Mouse (Mus musculus) stomach, embryonic 16.5 days (tissue): Measurements from ENCODE around the gene Tjap1. TPM values are rescaled to one million over a fixed set of nuclear protein-coding genes. Genes with fewer than 3 reads are reported as not detected.

Source experiments
- ATAC-seq: fragments of 200-750 bp; cut with Nextera tagmentation; 2 replicates; pipeline ENCODE4 v1.8.0; 2017; ENCODE audit warnings: moderate number of reproducible peaks, moderate TSS enrichment; ENCODE audit not compliant: insufficient read depth, low FRiP score
- H3K27ac ChIP-seq: fragments of 300-500 bp; sonication (generic); 2 replicates; pipeline ENCODE4 v1.5.1; 2014; ENCODE audit warnings: low read length
- H3K27me3 ChIP-seq: fragments of 300-500 bp; sonication (generic); 2 replicates; pipeline ENCODE4 v1.6.1; 2014; ENCODE audit warnings: low read length, control low read depth, mixed read lengths; ENCODE audit not compliant: control insufficient read depth, insufficient read depth
- H3K36me3 ChIP-seq: fragments of 300-500 bp; sonication (generic); 2 replicates; pipeline ENCODE4 v1.6.1; 2014; ENCODE audit warnings: low read length; ENCODE audit not compliant: control insufficient read depth, insufficient read depth
- H3K4me1 ChIP-seq: fragments of 300-500 bp; sonication (generic); 2 replicates; pipeline ENCODE4 v1.6.1; 2014; ENCODE audit warnings: low read length, control low read depth, mixed read lengths; ENCODE audit not compliant: control insufficient read depth, insufficient read depth
- H3K4me2 ChIP-seq: fragments of 300-500 bp; sonication (generic); 2 replicates; pipeline ENCODE4 v1.6.1; 2014; ENCODE audit warnings: low read depth, low read length, mixed read lengths
- H3K4me3 ChIP-seq: fragments of 300-500 bp; sonication (generic); replicated peaks from 2 replicates; pipeline ENCODE4 v1.5.1; 2014; ENCODE audit warnings: mild to moderate bottlenecking, low read length
- H3K9ac ChIP-seq: fragments of 300-500 bp; sonication (generic); 2 replicates; pipeline ENCODE4 v1.6.1; 2014; ENCODE audit warnings: low read length
- H3K9me3 ChIP-seq: fragments of 300-500 bp; sonication (generic); replicated peaks from 2 replicates; pipeline ENCODE4 v1.6.1; 2016; ENCODE audit warnings: low read length, control low read depth; ENCODE audit not compliant: control insufficient read depth
- WGBS: fragments of 180-500 bp; shearing (Covaris S2); extraction: QIAGEN DNeasy Blood & Tissue Kit; methylation state at CpG from one replicate; pipeline ENCODE4 v1.1.7; 2014; 5-methylcytosine and 5-hydroxymethylcytosine counted together
- polyA plus RNA-seq: library from polyadenylated mRNA; unstranded; fragments of >200 nt; fragmentation: Nextera tagmentation; extraction: Ambion mirVana; gene quantifications from 2 replicates; pipeline ENCODE4 v1.2.1, GENCODE M21; 2015

The Tjap1 gene
- polyA plus RNA-seq, 1 experiment from 2014 or later: 36.8 TPM

DNA sequence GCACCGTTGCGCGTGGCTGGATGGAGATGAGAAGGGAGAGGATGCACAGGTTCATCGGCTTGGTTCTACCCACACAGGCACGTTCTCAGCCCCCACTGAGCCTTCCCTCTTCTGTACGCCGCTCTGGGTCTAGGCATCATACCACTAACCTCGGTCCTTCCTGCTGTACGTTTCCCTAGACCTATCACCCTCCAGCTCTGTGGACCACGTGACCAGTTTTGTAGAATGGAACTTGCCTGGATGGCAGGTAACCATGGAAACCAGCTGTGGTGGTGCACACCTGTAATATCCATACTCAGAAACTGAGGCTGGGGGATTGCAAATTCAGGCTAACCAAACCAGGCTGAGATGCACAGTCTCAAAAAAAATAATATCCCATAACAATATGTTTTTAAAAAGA is 27.7 kb upstream of the Tjap1 start:
- Histone ChIP-seq H3K27me3 (no peaks in the 10 kb centered on the region), H3K9ac (no peak overlapping the region), H3K4me3 (no peak overlapping the region), H3K9me3 (no peaks in the 10 kb centered on the region), H3K27ac (no peak overlapping the region), H3K36me3 (no peaks in the 10 kb centered on the region), H3K4me1 (no peaks in the 10 kb centered on the region), H3K4me2 (no peak overlapping the region)
- no peak for ATAC-seq
- WGBS: 78% methylated on average over 10 of the region's 10 CpGs

DNA sequence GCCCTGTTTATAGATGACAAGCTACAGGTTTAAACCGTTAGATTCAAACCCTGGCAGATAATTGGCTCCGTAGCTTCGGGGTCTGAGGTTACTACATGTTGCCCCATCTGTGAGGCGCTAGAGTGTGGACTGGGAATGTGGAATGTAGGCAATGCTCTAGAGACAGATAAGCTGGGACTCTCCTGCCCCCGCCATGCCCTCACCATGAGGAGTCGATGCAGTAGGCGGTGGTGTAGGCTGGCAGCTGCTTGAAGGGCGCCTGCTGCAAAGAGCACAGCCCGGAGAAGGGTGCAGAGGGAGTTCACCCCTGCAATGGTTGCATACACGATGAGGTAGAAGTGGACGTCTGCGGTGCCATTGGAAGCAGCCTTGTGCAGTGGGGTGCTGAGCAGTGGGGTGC is 27.0 kb upstream of the Tjap1 start:
- Histone ChIP-seq H3K4me2 (no peak overlapping the region), H3K9ac (no peak overlapping the region), H3K27me3 (no peaks in the 10 kb centered on the region), H3K4me3 (no peak overlapping the region), H3K9me3 (no peaks in the 10 kb centered on the region), H3K4me1 (no peaks in the 10 kb centered on the region), H3K27ac (no peak overlapping the region), H3K36me3 (no peaks in the 10 kb centered on the region)
- WGBS: 77% methylated on average over 12 of the region's 12 CpGs
- no peak for ATAC-seq

DNA sequence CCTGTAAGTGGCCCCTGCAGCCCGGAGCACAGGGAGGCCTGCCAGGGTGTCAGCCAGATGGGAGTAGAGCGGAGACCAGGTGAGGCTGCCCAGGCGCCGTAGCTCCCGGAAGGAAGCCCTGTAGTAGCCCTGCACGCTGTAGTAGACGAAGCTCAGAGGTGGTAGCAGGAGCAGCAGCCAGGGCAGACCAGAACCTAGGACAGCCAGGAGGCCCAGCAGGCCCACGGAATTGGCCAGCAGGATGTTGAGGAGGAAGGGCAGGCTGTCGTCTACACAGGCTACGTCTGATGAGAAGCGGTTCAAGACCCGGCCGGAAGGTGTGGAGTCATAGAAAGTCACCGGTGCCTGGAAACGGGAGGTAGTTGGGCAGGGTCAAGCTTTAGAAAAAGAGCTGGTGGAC is 24.1 kb upstream of the Tjap1 start:
- Histone ChIP-seq H3K9me3 (no peaks in the 10 kb centered on the region), H3K4me3 (no peak overlapping the region), H3K36me3 (no peaks in the 10 kb centered on the region), H3K27me3 (no peaks in the 10 kb centered on the region), H3K4me1 (no peaks in the 10 kb centered on the region), H3K4me2 (no peak overlapping the region), H3K27ac (no peak overlapping the region), H3K9ac (no peak overlapping the region)
- WGBS: 90% methylated on average over 15 of the region's 15 CpGs
- no peak for ATAC-seq

DNA sequence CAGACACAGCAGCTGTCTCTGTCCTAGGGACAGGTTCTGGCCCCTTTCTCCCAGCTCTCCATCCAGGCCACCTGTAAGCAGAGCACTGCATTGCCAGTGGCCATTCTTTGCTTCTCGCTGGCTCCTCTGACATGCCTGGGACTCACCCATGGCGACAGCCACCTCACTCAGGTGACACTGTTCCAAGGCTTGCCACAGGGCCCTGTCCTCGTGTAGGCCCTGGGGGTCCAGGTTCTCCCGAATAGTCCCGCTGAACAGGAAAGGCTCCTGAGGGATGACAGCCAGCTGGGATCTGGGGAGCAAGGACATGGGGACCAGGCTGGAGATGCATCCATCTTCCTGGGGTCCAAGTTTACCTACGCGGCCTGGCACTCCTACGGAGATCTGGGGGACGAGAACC is 21.4 kb upstream of the Tjap1 start:
- no peak for ATAC-seq
- Histone ChIP-seq H3K27me3 (peaks cover 3% of the 10 kb centered on the region), H3K36me3 (no peaks in the 10 kb centered on the region), H3K4me2 (no peak overlapping the region), H3K4me1 (no peaks in the 10 kb centered on the region), H3K9ac (no peak overlapping the region), H3K9me3 (no peaks in the 10 kb centered on the region), H3K27ac (no peak overlapping the region), H3K4me3 (no peak overlapping the region)
- 90% methylated on average over 9 of the region's 9 CpGs for WGBS

DNA sequence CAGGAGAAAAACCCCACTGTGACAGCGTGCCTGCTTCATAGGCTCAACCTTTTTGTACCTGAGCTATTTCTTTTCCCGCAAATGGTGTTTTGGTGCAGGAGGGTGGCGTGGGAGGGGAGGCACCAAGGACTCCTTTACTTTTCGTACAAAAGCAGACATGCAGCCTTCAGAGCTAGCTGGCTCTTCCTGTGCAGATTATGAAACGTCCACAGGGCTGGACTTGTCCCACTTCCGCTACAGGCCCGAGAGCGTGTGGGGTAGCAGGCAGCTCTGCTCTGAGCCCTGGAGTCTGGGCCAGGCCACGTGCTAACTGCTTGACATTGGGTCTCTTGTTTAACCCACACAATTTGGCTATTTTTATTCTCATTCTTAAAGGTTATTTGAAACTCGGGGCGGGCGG is 19.1 kb upstream of the Tjap1 start:
- no peaks in the 10 kb centered on the region for H3K9me3 ChIP-seq
- H3K36me3 ChIP-seq: no peaks in the 10 kb centered on the region
- WGBS: 68% methylated on average over 12 of the region's 12 CpGs
- no peak overlapping the region for H3K4me2 ChIP-seq
- H3K27ac ChIP-seq: no peak overlapping the region
- H3K27me3 ChIP-seq: peaks cover 11% of the 10 kb centered on the region
- peaks cover 7% of the 10 kb centered on the region for H3K4me1 ChIP-seq
- no peak overlapping the region for H3K4me3 ChIP-seq
- ATAC-seq: no peak
- no peak overlapping the region for H3K9ac ChIP-seq

DNA sequence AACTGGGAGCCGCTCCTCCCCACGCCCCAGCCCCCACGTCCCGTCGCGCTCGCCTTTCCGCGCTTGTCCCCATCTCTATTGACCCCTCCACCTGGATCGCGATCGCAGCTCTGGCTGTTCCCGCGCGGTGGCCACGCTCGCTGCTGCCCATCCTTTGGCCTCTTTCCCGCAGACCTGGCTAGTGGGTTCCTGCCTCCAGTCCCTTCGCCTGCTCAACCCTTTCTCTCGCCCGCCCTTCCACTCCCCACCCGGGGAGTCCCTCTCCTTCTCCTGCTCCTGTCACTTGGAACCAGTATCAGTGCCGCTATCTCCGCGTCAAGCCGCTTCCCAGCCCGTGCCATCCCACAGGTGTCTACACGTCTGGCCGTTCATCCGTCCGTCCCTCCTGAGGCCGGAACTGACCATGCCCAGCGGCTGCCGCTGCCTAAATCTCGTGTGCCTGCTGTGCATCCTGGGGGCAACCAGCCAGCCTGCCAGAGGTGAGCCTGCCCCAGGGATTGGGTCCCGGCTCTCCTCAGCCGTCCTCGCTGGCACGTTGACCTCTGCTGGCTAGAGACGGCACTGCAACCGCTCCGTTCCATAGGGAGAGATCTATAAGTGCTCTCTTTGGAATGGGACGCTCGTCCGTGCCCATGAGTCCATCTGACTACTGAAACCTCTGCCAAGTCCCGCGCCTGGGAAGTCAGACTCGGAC is 15.5 kb upstream of the Tjap1 start:
- H3K36me3 ChIP-seq: no peaks in the 10 kb centered on the region
- H3K4me3 ChIP-seq: peak overlapping the region; percentile 69
- peaks cover 7% of the 10 kb centered on the region for H3K4me1 ChIP-seq
- peaks cover 31% of the 10 kb centered on the region for H3K27me3 ChIP-seq
- WGBS: under 1% methylated on average over 46 of the region's 48 CpGs
- peak overlapping the region; percentile 100 for H3K4me2 ChIP-seq
- no peaks in the 10 kb centered on the region for H3K9me3 ChIP-seq
- peak; percentile 83 for ATAC-seq
- H3K27ac ChIP-seq: no peak overlapping the region
- peak overlapping the region; percentile 74 for H3K9ac ChIP-seq

DNA sequence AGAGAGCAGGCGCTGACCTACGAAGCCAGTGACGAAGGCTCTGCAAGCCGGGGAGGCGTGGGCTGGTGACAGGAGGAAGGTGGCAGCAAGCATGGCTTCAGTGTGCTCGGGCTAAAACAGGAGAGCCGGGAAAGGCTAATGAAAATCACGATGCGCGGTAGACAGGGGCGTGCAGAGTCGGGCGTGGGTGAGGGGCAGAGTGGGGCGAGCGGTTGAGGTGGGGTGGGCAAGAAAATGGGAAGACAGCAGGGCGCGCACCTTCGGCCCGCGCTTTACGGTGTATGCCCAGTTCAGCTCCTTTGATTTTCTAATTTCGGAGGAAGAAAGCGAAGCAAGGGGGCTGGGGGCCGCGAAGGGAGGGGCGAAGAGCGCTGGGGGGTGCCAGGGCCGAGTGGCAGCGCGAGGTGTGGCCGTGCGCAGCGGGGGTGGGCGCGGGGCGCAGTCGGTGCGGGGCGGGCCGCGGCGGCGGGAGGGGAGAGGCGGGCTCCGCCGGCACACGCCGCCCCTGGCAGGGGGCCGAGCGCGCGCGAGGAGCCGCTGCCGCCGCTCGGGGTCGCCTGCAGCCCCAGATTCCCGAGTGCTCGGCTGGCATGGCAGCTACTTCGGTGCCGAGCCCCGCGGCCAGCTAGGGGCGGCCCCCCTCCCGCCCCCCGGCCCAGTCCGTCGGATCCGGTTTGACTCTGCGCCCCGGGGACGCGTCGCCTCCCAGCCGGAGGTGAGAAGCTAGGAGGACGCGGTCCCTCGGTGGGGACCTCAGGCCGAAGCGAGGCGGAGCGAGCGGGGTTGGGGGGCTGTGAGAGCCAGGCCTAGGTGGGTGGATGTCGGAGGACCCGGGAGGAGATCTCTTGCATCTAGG is 14.8 kb upstream of the Tjap1 start, which contains the start of gene Dlk2:
Gene Dlk2, plus strand, starts transcription at position 58 of the 856 bp plus-strand sequence.
- H3K9ac ChIP-seq: peak within 1 kb of the TSS; percentile 74
- H3K9me3 ChIP-seq: no peaks in the 10 kb centered on the region
- H3K27ac ChIP-seq: no peak within 1 kb of the TSS
- peaks cover 7% of the 10 kb centered on the region for H3K4me1 ChIP-seq
- no peaks in the 10 kb centered on the region for H3K36me3 ChIP-seq
- WGBS: under 1% methylated on average over 81 of the region's 86 CpGs
- peak within 1 kb of the TSS; percentile 100 for H3K4me2 ChIP-seq
- H3K4me3 ChIP-seq: peak within 1 kb of the TSS; percentile 69
- ATAC-seq: peak; percentile 20; the same call in 1 of the 2 replicates
- peaks cover 31% of the 10 kb centered on the region for H3K27me3 ChIP-seq

DNA sequence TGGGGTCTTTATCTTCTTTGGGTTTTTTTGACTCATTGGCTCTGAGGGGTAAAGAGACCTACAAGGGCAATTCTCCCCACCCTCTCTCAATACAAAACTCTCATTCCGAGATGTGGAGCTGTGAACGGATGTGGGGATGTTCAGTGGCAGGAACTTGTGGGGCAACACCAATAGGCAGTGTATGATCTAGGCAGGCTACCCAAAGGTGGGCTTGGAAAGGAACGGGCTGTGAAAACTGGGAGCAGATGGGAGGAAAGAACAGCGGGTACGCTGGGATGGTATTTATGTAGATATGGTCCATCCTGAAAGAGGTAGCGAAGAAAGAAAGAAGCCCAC is 14.2 kb upstream of the Tjap1 start:
- Histone ChIP-seq H3K36me3 (no peaks in the 10 kb centered on the region), H3K4me1 (peaks cover 7% of the 10 kb centered on the region), H3K27me3 (peaks cover 31% of the 10 kb centered on the region), H3K9ac (peak overlapping the region; percentile 74), H3K27ac (no peak overlapping the region), H3K9me3 (no peaks in the 10 kb centered on the region), H3K4me2 (peak overlapping the region; percentile 100), H3K4me3 (peak overlapping the region; percentile 69)
- WGBS: 13% methylated on average over 6 of the region's 6 CpGs
- ATAC-seq: no peak

DNA sequence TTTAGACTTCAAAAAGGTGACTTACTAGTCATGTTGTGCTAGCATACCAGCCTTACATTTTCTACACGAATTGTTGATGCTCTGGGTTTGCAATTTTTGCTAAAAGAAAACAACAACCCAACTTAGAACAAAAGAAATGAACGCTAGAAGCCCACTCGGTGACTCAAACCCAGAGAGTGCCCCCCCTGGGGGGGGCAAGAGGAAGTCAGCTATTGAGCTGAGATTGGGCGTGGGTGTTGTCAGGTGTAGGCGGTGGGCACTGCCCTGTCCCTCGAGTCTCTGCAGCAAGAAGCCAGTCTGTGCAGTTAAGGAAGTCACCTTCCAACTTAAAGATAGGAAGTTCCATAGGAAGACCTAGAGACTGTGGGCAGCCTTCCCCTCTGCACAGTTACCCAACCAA is 13.8 kb upstream of the Tjap1 start:
- Histone ChIP-seq H3K4me1 (peaks cover 7% of the 10 kb centered on the region), H3K4me3 (no peak overlapping the region), H3K4me2 (no peak overlapping the region), H3K36me3 (no peaks in the 10 kb centered on the region), H3K9me3 (no peaks in the 10 kb centered on the region), H3K9ac (no peak overlapping the region), H3K27ac (no peak overlapping the region), H3K27me3 (peaks cover 31% of the 10 kb centered on the region)
- WGBS: 37% methylated on average over 6 of the region's 6 CpGs
- no peak for ATAC-seq
